Mouse (Mus musculus) hindbrain, embryonic 15.5 days (tissue): ENCODE data around the gene Mapk8ip1. TPM values are rescaled to one million over a fixed set of nuclear protein-coding genes. Genes with fewer than 3 reads are reported as not detected.

Source experiments
- ATAC-seq: fragments of 200-750 bp; cut with Nextera tagmentation; 2 replicates; pipeline ENCODE4 v1.8.0; 2017; ENCODE audit warnings: low read depth, moderate number of reproducible peaks, moderate TSS enrichment; ENCODE audit not compliant: low FRiP score
- H3K27ac ChIP-seq: fragments of 300-500 bp; sonication (generic); replicated peaks from 2 replicates; pipeline ENCODE4 v1.5.1; 2015; ENCODE audit warnings: mild to moderate bottlenecking, inconsistent platforms
- H3K27me3 ChIP-seq: fragments of 300-500 bp; sonication (generic); 2 replicates; pipeline ENCODE4 v1.6.1; 2015; ENCODE audit warnings: control low read depth, inconsistent platforms
- H3K36me3 ChIP-seq: fragments of 300-500 bp; sonication (generic); 2 replicates; pipeline ENCODE4 v1.6.1; 2015; ENCODE audit warnings: control low read depth, inconsistent platforms
- H3K4me1 ChIP-seq: fragments of 300-500 bp; sonication (generic); replicated peaks from 2 replicates; pipeline ENCODE4 v1.6.1; 2015; ENCODE audit warnings: control low read depth, inconsistent platforms
- H3K4me2 ChIP-seq: fragments of 300-500 bp; sonication (generic); 2 replicates; pipeline ENCODE4 v1.6.1; 2015; ENCODE audit warnings: moderate library complexity, mild to moderate bottlenecking, inconsistent platforms
- H3K4me3 ChIP-seq: fragments of 300-500 bp; sonication (generic); 2 replicates; pipeline ENCODE4 v1.5.1; 2015; ENCODE audit warnings: mild to moderate bottlenecking, inconsistent platforms
- H3K9ac ChIP-seq: fragments of 300-500 bp; sonication (generic); 2 replicates; pipeline ENCODE4 v1.6.1; 2015; ENCODE audit warnings: inconsistent platforms
- H3K9me3 ChIP-seq: fragments of 300-500 bp; sonication (generic); 2 replicates; pipeline ENCODE4 v1.6.1; 2016; ENCODE audit warnings: control low read depth, inconsistent platforms
- WGBS: fragments of 180-500 bp; shearing (Covaris S2); methylation state at CpG from one replicate; pipeline ENCODE4 v1.1.7; 2015; 5-methylcytosine and 5-hydroxymethylcytosine counted together
- polyA plus RNA-seq: library from polyadenylated mRNA; unstranded; fragments of >200 nt; fragmentation: Nextera tagmentation; extraction: Ambion mirVana; gene quantifications from 2 replicates; pipeline ENCODE4 v1.2.1, GENCODE M21; 2015

Mapk8ip1 gene
- polyA plus RNA-seq, 1 experiment from 2014 or later = 178 TPM

DNA sequence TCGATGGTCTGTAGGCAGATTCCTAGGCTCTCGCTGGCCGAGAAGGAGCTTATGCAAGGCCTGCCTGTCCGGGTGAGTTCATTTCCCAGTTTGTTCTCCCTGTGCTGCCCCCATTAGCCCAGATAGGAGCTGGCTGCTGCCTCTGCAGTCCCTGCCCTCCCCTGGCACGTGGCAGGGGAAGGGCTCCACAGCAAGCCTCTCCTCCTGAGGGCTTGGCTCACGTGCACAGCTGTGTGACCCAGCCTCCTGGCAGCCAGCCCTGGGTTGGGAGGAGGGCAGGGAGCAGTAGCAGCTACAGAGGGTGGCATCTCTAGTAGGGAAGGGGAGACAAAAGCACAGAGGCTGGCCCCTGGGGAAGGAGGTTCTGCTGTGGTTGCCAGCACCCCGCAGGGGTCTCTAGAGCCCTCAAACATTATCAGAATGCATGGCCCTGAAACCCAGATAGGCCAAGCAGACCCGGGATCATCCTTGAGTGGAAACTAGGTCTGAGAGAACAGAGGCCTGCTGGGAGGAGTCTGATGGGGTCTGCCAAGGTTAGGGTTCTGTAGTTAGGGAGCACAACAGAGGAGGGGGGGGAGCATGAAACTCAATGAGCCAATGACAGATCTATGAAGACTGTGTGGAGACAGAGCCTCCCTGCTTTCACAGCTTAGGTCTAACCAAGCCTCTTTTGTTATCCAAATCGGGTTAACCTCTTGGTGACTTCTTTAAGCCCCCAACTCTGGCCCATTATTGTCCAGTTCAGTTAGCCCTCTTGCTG lies 22.8 kb upstream of the Mapk8ip1 start:
- peak overlapping the region; percentile 83 for H3K27ac ChIP-seq
- no peak overlapping the region for H3K4me3 ChIP-seq
- peak; percentile 55 for ATAC-seq
- 57% methylated on average over 9 of the region's 9 CpGs for WGBS
- no peak overlapping the region for H3K9ac ChIP-seq
- peaks cover 57% of the 10 kb centered on the region for H3K36me3 ChIP-seq
- H3K9me3 ChIP-seq = no peaks in the 10 kb centered on the region
- no peak overlapping the region for H3K4me2 ChIP-seq
- peaks cover 58% of the 10 kb centered on the region for H3K4me1 ChIP-seq
- H3K27me3 ChIP-seq = no peaks in the 10 kb centered on the region

GRCm38 (mm10) chr2:92423156-92423555 lies 22.1 kb upstream of the Mapk8ip1 start:
- H3K4me3 ChIP-seq = no peak overlapping the region
- H3K4me1 ChIP-seq = peaks cover 51% of the 10 kb centered on the region
- peak overlapping the region; percentile 83; the same call in 1 of the 2 replicates for H3K27ac ChIP-seq
- H3K27me3 ChIP-seq = no peaks in the 10 kb centered on the region
- 91% methylated on average over 9 of the region's 9 CpGs for WGBS
- peaks cover 63% of the 10 kb centered on the region for H3K36me3 ChIP-seq
- ATAC-seq = no peak
- no peaks in the 10 kb centered on the region for H3K9me3 ChIP-seq
- H3K9ac ChIP-seq = no peak overlapping the region
- no peak overlapping the region for H3K4me2 ChIP-seq

- ATAC-seq = no peak
- WGBS = 73% methylated on average over 10 of the region's 10 CpGs
- H3K4me1 ChIP-seq = peaks cover 45% of the 10 kb centered on the region
- no peaks in the 10 kb centered on the region for H3K9me3 ChIP-seq
- H3K4me3 ChIP-seq = no peak overlapping the region
- peak overlapping the region; percentile 83; the same call in 1 of the 2 replicates for H3K27ac ChIP-seq
- H3K9ac ChIP-seq = no peak overlapping the region
- H3K36me3 ChIP-seq = peaks cover 68% of the 10 kb centered on the region
- no peak overlapping the region for H3K4me2 ChIP-seq
- H3K27me3 ChIP-seq = no peaks in the 10 kb centered on the region
Observed at GRCm38 (mm10) chr2:92422388-92423135, 21.5 kb upstream of the Mapk8ip1 start.

GRCm38 (mm10) chr2:92421723-92422387 lies 20.8 kb upstream of the Mapk8ip1 start:
- H3K36me3 ChIP-seq = peaks cover 71% of the 10 kb centered on the region
- 95% methylated on average over 7 of the region's 7 CpGs for WGBS
- H3K9me3 ChIP-seq = no peaks in the 10 kb centered on the region
- no peak overlapping the region for H3K27ac ChIP-seq
- no peak overlapping the region for H3K4me3 ChIP-seq
- no peak for ATAC-seq
- no peak overlapping the region for H3K9ac ChIP-seq
- H3K27me3 ChIP-seq = no peaks in the 10 kb centered on the region
- peaks cover 38% of the 10 kb centered on the region for H3K4me1 ChIP-seq
- H3K4me2 ChIP-seq = no peak overlapping the region

GRCm38 (mm10) chr2:92411705-92412104 lies 10.6 kb upstream of the Mapk8ip1 start:
- no peak overlapping the region for H3K4me2 ChIP-seq
- ATAC-seq = no peak
- no peak overlapping the region for H3K9ac ChIP-seq
- peaks cover 90% of the 10 kb centered on the region for H3K36me3 ChIP-seq
- H3K27me3 ChIP-seq = no peaks in the 10 kb centered on the region
- H3K9me3 ChIP-seq = no peaks in the 10 kb centered on the region
- 93% methylated on average over 10 of the region's 10 CpGs for WGBS
- H3K27ac ChIP-seq = no peak overlapping the region
- H3K4me1 ChIP-seq = no peaks in the 10 kb centered on the region
- no peak overlapping the region for H3K4me3 ChIP-seq

DNA sequence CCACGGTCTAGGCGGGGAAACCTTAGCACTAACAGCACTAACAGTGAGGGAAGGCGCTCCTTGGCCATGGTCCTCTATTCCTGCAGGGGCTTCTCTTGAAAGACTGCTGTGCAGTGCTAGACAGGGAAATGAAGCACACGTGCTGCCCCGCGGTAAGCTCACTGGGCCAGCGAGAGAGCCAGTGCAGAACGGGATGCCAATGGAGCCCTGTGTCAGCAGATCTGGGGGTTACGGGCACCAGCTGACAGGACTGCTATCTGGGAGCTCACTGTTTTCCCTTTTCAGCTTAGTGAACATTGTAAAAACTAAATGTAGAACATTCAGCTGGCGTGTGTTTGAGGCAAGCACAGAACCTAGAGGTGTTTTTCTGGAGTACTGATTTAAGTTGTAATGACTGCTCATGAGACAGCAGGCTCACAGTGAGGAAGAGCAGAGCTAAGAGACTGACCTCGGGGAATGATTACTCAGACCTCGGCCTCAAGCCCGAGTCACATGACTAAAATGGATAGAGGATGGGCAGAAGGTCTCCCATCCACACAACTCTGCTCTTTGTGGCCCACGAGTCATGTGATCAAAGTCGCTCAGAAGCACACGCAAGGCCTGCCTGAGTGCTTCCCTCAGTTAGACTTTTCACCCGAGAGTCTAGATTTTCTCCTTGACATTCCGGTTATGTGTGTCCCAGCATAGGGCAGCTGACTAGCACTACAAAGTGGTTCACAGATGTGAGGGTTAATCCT lies 7.4 kb upstream of the Mapk8ip1 start:
- ATAC-seq = no peak
- H3K4me3 ChIP-seq = no peak overlapping the region
- H3K9me3 ChIP-seq = no peaks in the 10 kb centered on the region
- H3K4me1 ChIP-seq = peaks cover 9% of the 10 kb centered on the region
- no peaks in the 10 kb centered on the region for H3K27me3 ChIP-seq
- no peak overlapping the region for H3K27ac ChIP-seq
- WGBS = 88% methylated on average over 18 of the region's 18 CpGs
- H3K9ac ChIP-seq = no peak overlapping the region
- H3K4me2 ChIP-seq = no peak overlapping the region
- H3K36me3 ChIP-seq = peaks cover 78% of the 10 kb centered on the region

- no peak overlapping the region for H3K9ac ChIP-seq
- peaks cover 24% of the 10 kb centered on the region for H3K4me1 ChIP-seq
- no peak overlapping the region for H3K4me3 ChIP-seq
- H3K27ac ChIP-seq = 0 out of 2 replicates have a peak overlapping the region, but pooled peaks have one; percentile 54
- no peak overlapping the region for H3K4me2 ChIP-seq
- no peak for ATAC-seq
- H3K36me3 ChIP-seq = peaks cover 50% of the 10 kb centered on the region
- H3K27me3 ChIP-seq = no peaks in the 10 kb centered on the region
- WGBS = 50% methylated on average over 7 of the region's 7 CpGs
- no peaks in the 10 kb centered on the region for H3K9me3 ChIP-seq
Observed at GRCm38 (mm10) chr2:92405687-92406086, 4.6 kb upstream of the Mapk8ip1 start.

- Histone ChIP-seq H3K27me3 (no peaks in the 10 kb centered on the region), H3K36me3 (peaks cover 40% of the 10 kb centered on the region), H3K4me3 (no peak overlapping the region), H3K9ac (no peak overlapping the region), H3K4me1 (peaks cover 27% of the 10 kb centered on the region), H3K27ac (no peak overlapping the region), H3K9me3 (no peaks in the 10 kb centered on the region), H3K4me2 (no peak overlapping the region)
- WGBS = 92% methylated on average over 6 of the region's 6 CpGs
- no peak for ATAC-seq
Observed at GRCm38 (mm10) chr2:92404737-92405136, 3.7 kb upstream of the Mapk8ip1 start.

GRCm38 (mm10) chr2:92403776-92404319 lies 2.8 kb upstream of the Mapk8ip1 start:
- H3K27me3 ChIP-seq = no peaks in the 10 kb centered on the region

DNA sequence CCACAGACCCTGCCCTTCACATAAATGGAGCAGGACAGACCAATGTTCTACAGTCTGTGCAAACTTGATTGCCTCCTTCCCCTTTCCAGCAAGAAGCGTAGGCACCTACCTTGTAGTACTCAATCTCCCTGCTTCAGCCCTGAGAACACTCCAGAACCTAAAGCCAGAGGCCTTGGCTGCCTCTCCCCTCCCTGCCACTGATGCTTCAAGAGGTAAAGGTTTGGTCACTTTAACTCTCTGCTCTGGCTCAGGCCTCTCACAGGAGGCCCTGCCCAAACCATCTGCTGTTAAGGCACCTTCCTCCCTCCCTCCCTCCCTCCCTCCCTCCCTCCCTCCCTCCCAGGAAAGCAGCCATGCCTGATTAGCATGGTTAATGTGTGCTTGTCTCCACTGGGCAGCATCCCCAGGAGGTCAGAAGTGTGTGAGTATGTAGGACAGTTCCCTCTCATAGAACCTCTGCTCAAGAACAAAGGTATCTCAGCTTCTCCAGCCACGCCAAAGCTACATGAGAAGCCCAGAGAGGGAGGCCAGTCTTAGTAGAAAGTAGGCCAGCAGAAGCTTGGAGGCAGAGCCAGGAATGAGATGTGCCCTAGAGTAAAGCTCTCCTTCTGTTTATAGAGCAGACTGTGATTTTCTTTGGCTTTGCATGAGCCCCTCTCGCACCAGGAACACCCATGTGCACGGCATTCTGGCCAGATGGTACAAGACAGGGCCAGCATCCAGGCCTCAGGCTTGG lies 1.7 kb upstream of the Mapk8ip1 start:
- no peaks in the 10 kb centered on the region for H3K27me3 ChIP-seq
- no peaks in the 10 kb centered on the region for H3K9me3 ChIP-seq
- ATAC-seq = no peak
- H3K4me2 ChIP-seq = no peak overlapping the region
- H3K9ac ChIP-seq = no peak overlapping the region
- H3K4me3 ChIP-seq = no peak overlapping the region
- 61% methylated on average over 4 of the region's 4 CpGs for WGBS
- peaks cover 20% of the 10 kb centered on the region for H3K36me3 ChIP-seq
- H3K27ac ChIP-seq = peak overlapping the region; percentile 58
- H3K4me1 ChIP-seq = peaks cover 47% of the 10 kb centered on the region

More at GRCm38 (mm10) chr2:92403776-92404319, 2.8 kb upstream of the Mapk8ip1 start:
- Histone ChIP-seq H3K9ac (no peak overlapping the region), H3K4me1 (peaks cover 36% of the 10 kb centered on the region), H3K4me2 (no peak overlapping the region), H3K9me3 (no peaks in the 10 kb centered on the region), H3K36me3 (peaks cover 31% of the 10 kb centered on the region), H3K27ac (no peak overlapping the region), H3K4me3 (no peak overlapping the region)
- ATAC-seq = no peak
- WGBS = 97% methylated on average over 5 of the region's 5 CpGs

- peak overlapping the region; percentile 80 for H3K4me2 ChIP-seq
- no peaks in the 10 kb centered on the region for H3K9me3 ChIP-seq
- H3K4me3 ChIP-seq = peak overlapping the region; percentile 64
- H3K4me1 ChIP-seq = peaks cover 50% of the 10 kb centered on the region
- peaks cover 13% of the 10 kb centered on the region for H3K36me3 ChIP-seq
- H3K27me3 ChIP-seq = no peaks in the 10 kb centered on the region
- under 1% methylated on average over 20 of the region's 22 CpGs for WGBS
- H3K27ac ChIP-seq = peak overlapping the region; percentile 77
- peak overlapping the region; percentile 76 for H3K9ac ChIP-seq
- no peak; the same call in 1 of the 2 replicates for ATAC-seq
Observed at GRCm38 (mm10) chr2:92400682-92401081, 381 bp downstream of the Mapk8ip1 start.
